Mouse (Mus musculus) midbrain, embryonic 16.5 days (tissue): Measurements from ENCODE around the gene Eps8. TPM values are rescaled to one million over a fixed set of nuclear protein-coding genes. Genes with fewer than 3 reads are reported as not detected.
A peak's percentile ranks its signal among the peaks of the same experiment; 100 is the strongest.

ENCODE experiments used
- ATAC-seq: fragments of 200-750 bp; cut with Nextera tagmentation; 2 replicates; pipeline ENCODE4 v1.8.0; 2017; ENCODE audit warnings: moderate TSS enrichment
- H3K27ac ChIP-seq: fragments of 300-500 bp; sonication (generic); 2 replicates; pipeline ENCODE4 v1.5.1; 2014; ENCODE audit warnings: mild to moderate bottlenecking, low read length, mixed read lengths
- H3K27me3 ChIP-seq: fragments of 300-500 bp; sonication (generic); 2 replicates; pipeline ENCODE4 v1.6.1; 2014; ENCODE audit warnings: low read depth, low read length, mixed read lengths; ENCODE audit not compliant: control insufficient read depth, insufficient read depth
- H3K36me3 ChIP-seq: fragments of 300-500 bp; sonication (generic); 2 replicates; pipeline ENCODE4 v1.6.1; 2014; ENCODE audit warnings: mild to moderate bottlenecking, low read length, moderate library complexity, mixed read lengths; ENCODE audit not compliant: control insufficient read depth, insufficient read depth
- H3K4me1 ChIP-seq: fragments of 300-500 bp; sonication (generic); 2 replicates; pipeline ENCODE4 v1.6.1; 2014; ENCODE audit warnings: mild to moderate bottlenecking, low read length, mixed read lengths; ENCODE audit not compliant: control insufficient read depth, insufficient read depth
- H3K4me2 ChIP-seq: fragments of 300-500 bp; sonication (generic); 2 replicates; pipeline ENCODE4 v1.6.1; 2014; ENCODE audit warnings: mild to moderate bottlenecking, low read length, mixed read lengths
- H3K4me3 ChIP-seq: fragments of 300-500 bp; sonication (generic); 2 replicates; pipeline ENCODE4 v1.5.1; 2014; ENCODE audit warnings: low read depth, mild to moderate bottlenecking, low read length, moderate library complexity, mixed read lengths
- H3K9ac ChIP-seq: fragments of 300-500 bp; sonication (generic); 2 replicates; pipeline ENCODE4 v1.6.1; 2014; ENCODE audit warnings: low read depth, low read length, mixed read lengths
- H3K9me3 ChIP-seq: fragments of 300-500 bp; sonication (generic); replicated peaks from 2 replicates; pipeline ENCODE4 v1.6.1; 2014; ENCODE audit warnings: mild to moderate bottlenecking, low read length, mixed read lengths; ENCODE audit not compliant: control insufficient read depth, poor library complexity, severe bottlenecking
- WGBS: fragments of 180-500 bp; shearing (Covaris S2); extraction: QIAGEN DNeasy Blood & Tissue Kit; methylation state at CpG from one replicate; pipeline ENCODE4 v1.1.7; 2014; 5-methylcytosine and 5-hydroxymethylcytosine counted together
- polyA plus RNA-seq: library from polyadenylated mRNA; unstranded; fragments of >200 nt; fragmentation: Nextera tagmentation; extraction: Ambion mirVana; gene quantifications from 2 replicates; pipeline ENCODE4 v1.2.1, GENCODE M21; 2015

Gene Eps8
- polyA plus RNA-seq, 1 experiment from 2014 or later, result 26.4 TPM

DNA sequence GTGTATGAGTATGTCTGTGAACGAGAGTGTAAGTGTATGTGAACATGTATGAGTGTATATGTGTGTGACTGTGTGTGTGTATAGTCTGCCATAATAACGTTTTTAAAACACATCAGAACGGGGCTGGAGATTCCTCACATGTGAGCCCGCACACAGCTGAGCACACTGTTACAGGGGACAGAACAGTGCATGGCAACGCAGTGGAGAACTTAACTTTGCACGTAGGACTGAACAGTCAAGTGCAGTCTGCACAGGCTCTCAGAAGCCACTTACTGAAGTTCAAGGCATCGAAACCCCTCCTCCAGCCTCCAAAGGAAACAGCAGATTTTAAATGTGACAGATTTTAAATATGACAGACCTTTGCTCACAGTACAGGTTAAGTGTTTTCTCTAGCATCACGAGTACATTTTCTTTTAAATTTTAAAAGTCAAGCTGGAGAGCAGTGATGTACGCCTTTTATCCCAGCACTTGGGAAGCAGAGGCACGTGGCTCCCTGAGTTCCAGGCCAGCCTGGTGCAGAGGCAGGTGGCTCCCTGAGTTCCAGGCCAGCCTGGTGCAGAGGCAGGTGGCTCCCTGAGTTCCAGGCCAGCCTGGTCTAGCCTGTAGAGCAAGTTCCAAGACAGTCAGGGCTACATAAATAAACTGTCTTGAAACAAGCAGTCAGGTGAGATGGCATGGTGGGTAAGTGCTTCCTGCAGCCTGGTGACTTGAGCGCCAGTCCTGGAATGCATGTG is 15.7 kb downstream of the Eps8 start:
- 92% methylated on average over 11 of the region's 11 CpGs for WGBS
- Histone ChIP-seq H3K27ac (no peak overlapping the region), H3K4me1 (no peaks in the 10 kb centered on the region), H3K36me3 (no peaks in the 10 kb centered on the region), H3K4me2 (no peak overlapping the region), H3K9me3 (no peaks in the 10 kb centered on the region), H3K4me3 (no peak overlapping the region), H3K27me3 (no peaks in the 10 kb centered on the region), H3K9ac (no peak overlapping the region)
- no peak for ATAC-seq

DNA sequence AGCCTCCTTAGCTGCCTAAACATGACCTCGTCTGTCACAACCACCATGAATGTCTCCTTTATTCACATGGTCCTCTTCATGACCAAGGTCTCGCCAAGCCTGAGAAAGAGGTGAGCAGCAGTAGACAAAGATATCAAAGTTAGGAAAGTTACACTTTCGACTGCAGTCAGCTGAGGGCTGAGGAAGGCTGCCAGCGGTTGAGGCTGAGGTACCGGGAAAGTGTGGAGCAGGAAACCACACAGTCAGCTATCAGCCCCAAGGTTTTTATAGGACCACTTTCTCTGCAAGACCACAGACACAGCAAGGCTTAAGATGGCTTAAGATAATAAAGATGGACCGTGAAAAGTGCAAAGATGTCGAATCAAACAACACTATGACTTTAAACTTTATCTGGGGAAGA is 17.2 kb downstream of the Eps8 start:
- H3K4me3 ChIP-seq, result no peak overlapping the region
- no peaks in the 10 kb centered on the region for H3K36me3 ChIP-seq
- no peaks in the 10 kb centered on the region for H3K27me3 ChIP-seq
- no peaks in the 10 kb centered on the region for H3K4me1 ChIP-seq
- WGBS, result 81% methylated on average over 7 of the region's 7 CpGs
- no peaks in the 10 kb centered on the region for H3K9me3 ChIP-seq
- no peak overlapping the region for H3K27ac ChIP-seq
- no peak overlapping the region for H3K4me2 ChIP-seq
- H3K9ac ChIP-seq, result no peak overlapping the region
- no peak for ATAC-seq

DNA sequence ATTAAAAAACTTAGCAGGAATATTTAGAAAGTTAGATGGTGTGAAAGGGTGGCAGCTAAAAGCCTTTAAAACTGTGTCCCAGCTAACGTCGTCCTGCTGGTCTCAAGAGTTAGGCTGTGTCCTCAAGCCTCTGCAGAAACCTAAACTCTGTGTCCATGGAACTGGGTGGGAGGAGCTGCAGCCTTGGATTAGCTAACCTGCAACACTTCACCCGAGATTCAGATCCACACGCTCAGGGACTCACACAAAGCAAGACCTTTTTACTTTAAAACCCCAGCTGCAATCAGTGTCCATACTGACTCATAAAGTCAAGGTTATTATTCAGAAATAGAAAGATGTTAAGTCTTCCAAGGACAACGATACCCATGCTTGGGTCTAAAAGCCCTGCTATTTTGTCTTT is 18.5 kb downstream of the Eps8 start:
- Histone ChIP-seq H3K4me3 (no peak overlapping the region), H3K4me2 (no peak overlapping the region), H3K9ac (no peak overlapping the region), H3K4me1 (no peaks in the 10 kb centered on the region), H3K27ac (no peak overlapping the region), H3K27me3 (no peaks in the 10 kb centered on the region), H3K36me3 (no peaks in the 10 kb centered on the region), H3K9me3 (no peaks in the 10 kb centered on the region)
- no peak for ATAC-seq
- WGBS, result 67% methylated on average over 5 of the region's 5 CpGs

DNA sequence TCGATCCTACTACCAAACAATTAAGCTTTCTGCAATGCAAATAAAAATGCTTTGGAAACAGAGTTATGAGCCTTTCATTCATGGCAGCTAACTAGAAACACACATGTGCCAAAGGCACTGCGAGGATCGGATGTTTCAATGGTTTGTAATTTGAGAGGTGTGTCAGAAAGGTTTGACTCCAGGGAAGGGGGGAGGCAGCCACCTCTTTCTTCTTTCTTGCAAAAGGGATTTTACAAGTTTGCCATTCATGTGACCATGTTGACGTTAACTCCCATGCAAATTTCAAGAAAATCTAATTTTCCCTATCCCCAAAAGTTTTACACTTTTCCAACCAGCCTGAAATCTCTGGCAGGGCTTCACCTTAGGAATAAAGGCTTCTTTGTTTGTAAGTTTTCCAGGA is 21.1 kb downstream of the Eps8 start:
- Histone ChIP-seq H3K27me3 (no peaks in the 10 kb centered on the region), H3K27ac (no peak overlapping the region)

DNA sequence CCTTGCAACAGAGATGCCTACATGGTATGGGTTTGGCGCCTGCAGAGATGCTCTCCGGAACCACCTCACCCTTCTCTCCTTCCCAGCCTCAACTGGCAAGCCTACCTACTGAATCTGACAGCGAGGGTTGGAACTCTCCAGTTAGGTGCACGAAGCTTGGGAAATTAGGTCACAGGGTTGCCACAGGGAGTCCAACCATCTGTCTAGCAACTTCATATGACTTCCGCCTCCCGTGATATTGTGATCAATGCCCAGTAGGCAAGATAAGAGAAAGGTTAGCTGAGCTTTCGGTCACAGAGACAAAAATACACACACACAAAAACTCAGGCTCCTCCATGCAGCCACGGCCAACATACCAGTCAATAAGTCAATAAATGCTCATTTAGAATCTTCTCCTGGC is 21.6 kb downstream of the Eps8 start:
- WGBS, result 87% methylated on average over 8 of the region's 8 CpGs
- Histone ChIP-seq H3K36me3 (no peaks in the 10 kb centered on the region), H3K27ac (no peak overlapping the region), H3K4me2 (no peak overlapping the region), H3K9me3 (no peaks in the 10 kb centered on the region), H3K4me1 (peaks cover 9% of the 10 kb centered on the region; the same call in 1 of the 2 replicates), H3K4me3 (no peak overlapping the region), H3K9ac (no peak overlapping the region), H3K27me3 (no peaks in the 10 kb centered on the region)
- ATAC-seq, result no peak

More for the DNA sequence above, 21.1 kb downstream of the Eps8 start:
- H3K9ac ChIP-seq, result no peak overlapping the region
- H3K36me3 ChIP-seq, result no peaks in the 10 kb centered on the region
- no peak overlapping the region for H3K4me3 ChIP-seq
- WGBS, result 58% methylated on average over 4 of the region's 4 CpGs
- no peaks in the 10 kb centered on the region for H3K9me3 ChIP-seq
- H3K4me1 ChIP-seq, result peaks cover 9% of the 10 kb centered on the region; the same call in 1 of the 2 replicates
- H3K4me2 ChIP-seq, result no peak overlapping the region
- ATAC-seq, result no peak

DNA sequence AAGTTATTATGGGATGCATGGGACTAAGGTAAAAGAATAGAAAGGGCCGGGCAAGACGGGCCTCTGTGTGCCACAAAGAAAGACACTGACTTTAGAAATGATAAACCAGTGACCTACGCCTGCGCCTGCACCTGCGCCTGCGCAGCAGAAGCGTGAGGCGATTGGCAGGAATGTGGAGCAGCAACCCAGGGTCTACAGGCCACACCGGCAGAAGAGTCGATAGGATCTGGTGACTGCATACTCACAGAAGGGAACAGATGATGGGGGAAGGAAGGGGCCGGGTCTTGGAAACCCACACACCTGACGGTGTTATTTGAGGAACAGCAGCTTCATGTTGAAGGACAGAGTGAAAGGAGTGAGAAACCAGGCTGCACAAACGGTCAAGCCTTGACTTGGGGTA is 24.3 kb downstream of the Eps8 start:
- Histone ChIP-seq H3K9ac (no peak overlapping the region), H3K27ac (no peak overlapping the region), H3K4me1 (peaks cover 9% of the 10 kb centered on the region; the same call in 1 of the 2 replicates), H3K4me2 (no peak overlapping the region), H3K27me3 (no peaks in the 10 kb centered on the region), H3K4me3 (no peak overlapping the region), H3K36me3 (no peaks in the 10 kb centered on the region), H3K9me3 (no peaks in the 10 kb centered on the region)
- 87% methylated on average over 13 of the region's 13 CpGs for WGBS
- no peak for ATAC-seq

DNA sequence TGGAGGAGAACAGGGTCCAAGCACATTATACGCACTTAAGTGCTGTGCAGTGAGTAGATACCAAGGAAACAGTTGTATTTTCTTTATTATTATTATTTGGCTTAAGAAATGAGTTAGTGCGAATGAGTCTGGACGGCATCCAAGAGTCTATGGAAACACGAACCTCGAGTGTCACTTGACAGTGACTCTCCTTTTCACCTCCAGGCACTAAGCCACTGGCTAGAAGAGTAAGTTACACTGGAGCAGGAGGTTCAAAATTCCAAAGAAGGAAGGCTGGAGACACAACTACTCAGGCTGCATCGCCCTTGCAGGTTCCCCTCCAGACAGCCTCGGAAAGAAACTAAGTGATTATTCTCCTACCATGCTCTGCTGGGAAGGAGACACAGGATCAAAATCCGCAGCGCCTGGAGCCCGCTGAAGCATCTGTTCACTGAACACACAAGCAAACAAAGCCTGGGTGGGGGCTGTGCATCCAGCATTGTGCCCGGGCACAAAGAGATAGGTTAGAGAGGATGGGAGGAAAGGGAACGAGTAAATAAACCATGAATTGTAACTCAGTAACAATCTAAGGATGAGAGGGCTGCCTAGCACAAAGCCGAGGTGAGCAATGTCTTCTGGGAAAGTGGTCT is 25.0 kb downstream of the Eps8 start:
- Histone ChIP-seq H3K4me3 (no peak overlapping the region), H3K9me3 (no peaks in the 10 kb centered on the region), H3K27ac (no peak overlapping the region), H3K9ac (no peak overlapping the region), H3K4me1 (peaks cover 9% of the 10 kb centered on the region; the same call in 1 of the 2 replicates), H3K27me3 (no peaks in the 10 kb centered on the region), H3K36me3 (no peaks in the 10 kb centered on the region), H3K4me2 (peak overlapping the region; percentile 30)
- peak; percentile 62; the same call in 1 of the 2 replicates for ATAC-seq
- 32% methylated on average over 13 of the region's 13 CpGs for WGBS

DNA sequence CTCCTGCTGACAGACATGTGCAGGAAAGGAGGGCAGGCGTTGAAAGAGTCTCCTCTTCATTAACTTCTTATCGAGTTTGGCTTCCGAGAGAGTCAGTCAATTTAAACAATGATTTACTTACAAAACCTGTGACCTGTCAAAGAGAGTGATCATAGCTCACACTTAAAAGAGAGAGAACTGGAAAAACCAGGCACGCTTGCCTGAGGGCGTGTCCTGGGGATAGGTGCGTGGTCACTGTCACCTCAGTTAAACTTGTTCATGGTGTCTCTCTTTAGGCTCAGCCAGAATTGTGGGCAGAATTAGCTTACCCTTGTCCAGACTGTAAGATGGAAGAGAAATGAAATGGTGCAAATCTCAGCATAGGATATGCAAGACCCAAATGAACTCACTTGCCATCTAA is 26.0 kb downstream of the Eps8 start:
- Histone ChIP-seq H3K4me3 (no peak overlapping the region), H3K4me1 (peaks cover 9% of the 10 kb centered on the region; the same call in 1 of the 2 replicates), H3K27me3 (no peaks in the 10 kb centered on the region), H3K9me3 (no peaks in the 10 kb centered on the region), H3K36me3 (no peaks in the 10 kb centered on the region), H3K9ac (no peak overlapping the region), H3K4me2 (no peak overlapping the region), H3K27ac (no peak overlapping the region)
- no peak for ATAC-seq
- 93% methylated on average over 6 of the region's 6 CpGs for WGBS

DNA sequence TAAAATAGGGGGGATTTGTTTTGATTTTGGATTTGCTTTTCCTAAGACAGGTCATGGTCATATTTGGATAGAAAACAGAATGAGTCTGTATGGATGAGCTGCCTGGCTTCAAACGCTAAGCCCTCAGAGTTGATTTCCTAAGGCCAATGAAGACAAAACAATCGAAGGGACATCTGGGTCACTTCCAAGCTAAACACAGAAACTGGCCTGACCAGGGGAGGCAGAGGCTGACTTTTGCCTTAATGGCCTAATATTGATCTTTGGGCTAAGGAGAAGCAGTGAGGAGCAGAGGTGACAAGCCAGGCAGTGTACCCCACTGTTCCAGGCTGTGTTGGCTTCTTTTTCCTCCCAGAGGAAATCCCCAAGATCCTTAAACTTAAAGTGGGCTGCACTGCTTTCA is 33.7 kb downstream of the Eps8 start:
- no peak overlapping the region for H3K27ac ChIP-seq
- no peak for ATAC-seq
- H3K4me2 ChIP-seq, result no peak overlapping the region
- no peak overlapping the region for H3K9ac ChIP-seq
- H3K4me3 ChIP-seq, result no peak overlapping the region
- no peaks in the 10 kb centered on the region for H3K9me3 ChIP-seq
- no peaks in the 10 kb centered on the region for H3K27me3 ChIP-seq
- 68% methylated on average over 2 of the region's 2 CpGs for WGBS
- no peaks in the 10 kb centered on the region for H3K36me3 ChIP-seq
- H3K4me1 ChIP-seq, result no peaks in the 10 kb centered on the region
